Mouse (Mus musculus) E14TG2a.4 (cell line): Measurements from ENCODE around the gene Atn1.

Source experiments
- CTCF ChIP-seq: conservative IDR thresholded peaks from 2 replicates; pipeline ENCODE4 v1.5.1; 2014; ENCODE audit warnings: low read length
- POU5F1 ChIP-seq: IDR thresholded peaks from 2 replicates; pipeline ENCODE4 v1.6.1; 2014; ENCODE audit warnings: low read length, borderline replicate concordance

GRCm38 (mm10) chr6:124724472-124724871 is 31.9 kb downstream of the Atn1 start:
- no peak for TF ChIP-seq CTCF
- no peak for TF ChIP-seq POU5F1
